Mouse (Mus musculus): ENCODE data around the gene Gnat3. TPM values are rescaled to one million over a fixed set of nuclear protein-coding genes. Genes with fewer than 3 reads are reported as not detected.

Gene Gnat3
- not detected for total RNA-seq (2023)

GRCm38 (mm10) chr5:17962249-17962648, at the start of gene Gnat3:
TSS of gene Gnat3 (plus strand) at chr5:17962549.

Other genes with a start within 250 kb of the Gnat3 start
- gene Cd36, start 73.7 kb upstream of the Gnat3 start, total RNA-seq (2023), result 100 to 1,000 TPM; 222 to 293 TPM

Measured in monocyte, adult 59 days (primary cell).